Mouse (Mus musculus) embryonic fibroblast, embryonic 13.5 days (primary cell): ENCODE results near the gene Zscan4-ps3. TPM values are rescaled to one million over a fixed set of nuclear protein-coding genes. Genes with fewer than 3 reads are reported as not detected.
"Not testable (repeated sequence)": the region's sequence is repeated elsewhere in the genome, so short reads cannot be mapped to it uniquely, and the experiment has no call there.

Experiments
- H3K27ac ChIP-seq: 2 replicates; pipeline ENCODE4 v1.5.1; 2012; ENCODE audit warnings: low read length, control low read depth, inconsistent platforms; ENCODE audit not compliant: insufficient read depth
- H3K4me1 ChIP-seq: 2 replicates; pipeline ENCODE4 v1.6.1; 2011; ENCODE audit warnings: low read length; ENCODE audit not compliant: control insufficient read depth, insufficient read depth
- H3K4me3 ChIP-seq: 2 replicates; pipeline ENCODE4 v1.5.1; 2011; ENCODE audit warnings: mild to moderate bottlenecking, control low read depth, low read length; ENCODE audit not compliant: insufficient read depth
- polyA plus RNA-seq: library from polyadenylated mRNA; stranded (reverse); fragments of >200 nt; gene quantifications from 2 replicates; pipeline ENCODE4 v1.2.4, GENCODE M21; 2011; ENCODE audit warnings: low read depth; ENCODE audit not compliant: missing spikeins, insufficient read length

The Zscan4-ps3 gene
- not detected in 2 replicates for polyA plus RNA-seq

DNA sequence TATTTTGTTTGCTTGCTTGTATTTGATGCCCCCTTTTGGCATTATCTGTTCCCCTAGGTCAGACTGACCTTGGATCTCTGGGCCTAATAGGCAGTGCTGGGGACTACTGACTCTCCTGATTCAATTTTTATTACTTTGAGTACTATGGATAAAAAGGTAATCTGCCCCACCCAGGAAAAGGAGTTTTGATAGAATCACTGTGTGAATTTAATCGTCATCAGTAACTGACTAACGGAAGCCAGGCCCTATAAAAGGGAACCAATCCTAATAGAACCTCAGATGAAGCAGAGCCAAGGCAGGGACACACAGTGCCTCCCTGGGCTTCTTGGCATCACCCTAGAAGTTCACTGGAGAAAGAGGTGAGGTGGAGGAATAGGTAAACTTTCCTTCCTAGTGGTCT lies at the start of gene Zscan4-ps3:
Gene Zscan4-ps3 (plus strand): TSS at position 301 of the 400 bp plus-strand sequence.
- H3K27ac ChIP-seq, H3K4me1 ChIP-seq, H3K4me3 ChIP-seq: not testable (repeated sequence)

GRCm38 (mm10) chr7:11617082-11617481 lies 8.0 kb downstream of the Zscan4-ps3 start:
- not testable (repeated sequence) for H3K4me3 ChIP-seq, H3K27ac ChIP-seq, H3K4me1 ChIP-seq

Other genes with a start within 250 kb of the Zscan4-ps3 start
- not detected in 2 replicates for gene Zscan4f, start 211.4 kb upstream of the Zscan4-ps3 start, polyA plus RNA-seq
- gene Zscan4-ps2, start 95.0 kb upstream of the Zscan4-ps3 start, polyA plus RNA-seq = not detected in 2 replicates
- not detected in 2 replicates for gene Vmn1r72, start 70.8 kb downstream of the Zscan4-ps3 start, polyA plus RNA-seq
- gene Vmn1r73, start 121.0 kb downstream of the Zscan4-ps3 start, polyA plus RNA-seq = not detected in 2 replicates
- gene Vmn1r74, start 224.7 kb downstream of the Zscan4-ps3 start, polyA plus RNA-seq = not detected in 2 replicates